Comparison of ENCODE assay signal across 25 mouse cellular contexts in genomic region chr7:99075101-99075500, GRCm38 (mm10).
DNase-seq lines count a peak whose midpoint lies in the region; ATAC-seq and TF ChIP-seq lines count a peak whose summit lies in the region.
"Had no signal": no experiment of that assay in that cellular context is flagged by ENCODE, and none has a peak within 500 bp of the region (broad histone marks: within the 10 kb centered on the region; RNA-seq: fewer than 3 reads in every experiment).

No protein-coding gene starts in this region.

- 0 out of 2 replicates have a peak overlapping the region, but pooled peaks have one; percentile 47 for H3K27ac ChIP-seq in heart, embryonic 10.5 days
- H3K27ac ChIP-seq in liver, adult 2 months (replicated peaks; ENCODE audit: insufficient read depth, low read depth, low read length), result no peak overlapping the region
- no peak overlapping the region for H3K27ac ChIP-seq in liver, embryonic 12.5 days
- H3K27ac ChIP-seq: forebrain, embryonic 10.5 days; forebrain, embryonic 13.5 days; heart, adult 2 months; heart, embryonic 15.5 days; hindbrain, embryonic 10.5 days; hindbrain, embryonic 13.5 days had no signal

- no peak for TF ChIP-seq POLR2A in liver, adult 2 months (IDR thresholded peaks at IDR 0.05; ENCODE audit: extremely low read depth, insufficient read depth, low read length)

- no peaks in the 10 kb centered on the region; the same call in 1 of the 2 replicates for H3K36me3 ChIP-seq in heart, embryonic 10.5 days
- H3K36me3 ChIP-seq in liver, adult 2 months (ENCODE audit: control insufficient read depth, insufficient read depth, low read length), result no peaks in the 10 kb centered on the region
- H3K36me3 ChIP-seq in liver, embryonic 12.5 days, result no peaks in the 10 kb centered on the region
- H3K36me3 ChIP-seq: forebrain, embryonic 10.5 days; heart, embryonic 12.5 days; heart, embryonic 15.5 days; hindbrain, embryonic 10.5 days; hindbrain, embryonic 13.5 days had no signal

- H3K27me3 ChIP-seq in heart, embryonic 10.5 days (ENCODE audit: insufficient read depth, poor library complexity, severe bottlenecking), result no peaks in the 10 kb centered on the region
- no peaks in the 10 kb centered on the region for H3K27me3 ChIP-seq in liver, adult 2 months (ENCODE audit: control insufficient read depth, insufficient read depth, low read length)
- no peaks in the 10 kb centered on the region for H3K27me3 ChIP-seq in liver, embryonic 12.5 days (replicated peaks)
- H3K27me3 ChIP-seq: forebrain, embryonic 13.5 days; heart, embryonic 12.5 days; heart, embryonic 15.5 days; hindbrain, embryonic 13.5 days had no signal

- H3K9me3 ChIP-seq in heart, embryonic 10.5 days, result no peaks in the 10 kb centered on the region
- H3K9me3 ChIP-seq in liver, embryonic 12.5 days (replicated peaks), result no peaks in the 10 kb centered on the region
- H3K9me3 ChIP-seq: forebrain, embryonic 10.5 days; forebrain, embryonic 13.5 days; heart, embryonic 12.5 days; heart, embryonic 15.5 days; hindbrain, embryonic 10.5 days; hindbrain, embryonic 13.5 days had no signal

- no peak for DNase-seq in heart, embryonic 10.5 days (ENCODE audit: low spot score)
- DNase-seq in heart, adult 9 months (ENCODE audit: low spot score in 2 of 2), result no peak
- DNase-seq in kidney, adult 9 months, result peak; percentile 58
- DNase-seq in kidney, adult 18-20 months, result no peak
- DNase-seq in liver, adult 2 months (ENCODE audit: extremely low read depth, low read depth, low spot score), result peak; percentile 65
- DNase-seq: adrenal gland, adult 8-10 months; adrenal gland, postnatal 25 days; cerebellum, adult 11-12 months; cerebellum, adult 8-10 months; cerebellum, postnatal 14 days; gastrocnemius, postnatal 10 days; gastrocnemius, postnatal 36 days; heart, adult 2 months; heart, postnatal 10 days; heart, postnatal 36 days had no signal

- WGBS in heart, embryonic 10.5 days, result 87% methylated on average over 5 of the region's 5 CpGs
- WGBS in liver, adult 2 months, result 38% methylated on average over 5 of the region's 5 CpGs
- WGBS in liver, embryonic 12.5 days (ENCODE audit: insufficient replicate concordance), result 82% methylated on average over 5 of the region's 5 CpGs

- no peak for TF ChIP-seq CTCF in liver, adult 2 months (IDR thresholded peaks at IDR 0.05; ENCODE audit: low read depth, low read length)

- H3K9ac ChIP-seq in liver, adult 2 months (ENCODE audit: low read depth, low read length), result no peak overlapping the region
- no peak overlapping the region for H3K9ac ChIP-seq in liver, embryonic 12.5 days
- H3K9ac ChIP-seq: forebrain, embryonic 13.5 days; heart, embryonic 12.5 days; heart, embryonic 15.5 days; hindbrain, embryonic 13.5 days had no signal

- peaks cover 24% of the 10 kb centered on the region; the same call in 1 of the 2 replicates for H3K79me2 ChIP-seq in liver, adult 2 months (ENCODE audit: control insufficient read depth, insufficient read depth, low read length)

- H3K4me2 ChIP-seq in liver, embryonic 12.5 days, result no peak overlapping the region
- H3K4me2 ChIP-seq: forebrain, embryonic 13.5 days; heart, embryonic 12.5 days; heart, embryonic 15.5 days; hindbrain, embryonic 13.5 days had no signal

- H3K4me3 ChIP-seq in heart, embryonic 10.5 days, result no peak overlapping the region
- H3K4me3 ChIP-seq in liver, adult 2 months (ENCODE audit: insufficient read depth, low read depth, low read length), result no peak overlapping the region
- H3K4me3 ChIP-seq in liver, embryonic 12.5 days, result no peak overlapping the region
- H3K4me3 ChIP-seq: forebrain, embryonic 10.5 days; forebrain, embryonic 13.5 days; heart, adult 2 months; heart, embryonic 12.5 days; heart, embryonic 15.5 days; hindbrain, embryonic 10.5 days; hindbrain, embryonic 13.5 days had no signal

- ATAC-seq in liver, embryonic 12.5 days, result no peak
- ATAC-seq: activated CD4-positive, CD25-positive, alpha-beta regulatory T cell, adult 4 months; forebrain, embryonic 13.5 days; forebrain, embryonic 16.5 days; hindbrain, embryonic 16.5 days had no signal

- H3K4me1 ChIP-seq in heart, embryonic 10.5 days, result peaks cover 64% of the 10 kb centered on the region
- peaks cover 10% of the 10 kb centered on the region for H3K4me1 ChIP-seq in liver, adult 2 months (ENCODE audit: control insufficient read depth, insufficient read depth, low read length)
- 0 out of 2 replicates have a peak, but pooled peaks cover 11% of the 10 kb centered on the region for H3K4me1 ChIP-seq in liver, embryonic 12.5 days
- H3K4me1 ChIP-seq: hindbrain, embryonic 13.5 days had no signal

Comparison
In these comparisons a context has a peak if more than half of its experiments do, and no peak if none do; other contexts are left out.
1. DNase-seq: peak in kidney, adult 9 months (single experiment) and liver, adult 2 months (single experiment); none in heart, embryonic 10.5 days (single experiment), heart, adult 9 months (0 of 2) and kidney, adult 18-20 months (single experiment).